Mouse (Mus musculus): ENCODE measurements around the gene Nrbp1.
"Not testable (repeated sequence)": the region's sequence is repeated elsewhere in the genome, so short reads cannot be mapped to it uniquely, and the experiment has no call there.

The Nrbp1 gene

DNA sequence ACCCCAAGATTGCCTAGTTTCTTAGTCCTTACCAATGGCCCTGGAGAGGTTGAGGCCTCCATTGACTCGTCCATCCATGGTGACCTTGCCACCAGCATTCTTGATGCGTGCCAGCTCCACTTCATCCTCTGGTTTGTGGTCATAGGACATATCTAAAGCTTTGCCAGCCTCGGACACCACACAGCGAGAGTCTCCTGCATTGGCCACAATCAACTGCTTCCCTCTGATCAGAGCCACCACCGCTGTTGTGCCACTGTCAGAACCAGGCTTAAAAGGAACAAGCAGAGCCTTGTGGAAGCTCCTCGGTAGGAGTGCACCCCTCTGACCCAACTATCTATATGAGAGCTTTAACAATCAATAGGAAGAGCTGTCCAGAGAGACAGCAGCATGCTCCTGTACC, 36.2 kb upstream of the Nrbp1 start:
- no peak for DNase-seq (ENCODE audit: low spot score)

DNA sequence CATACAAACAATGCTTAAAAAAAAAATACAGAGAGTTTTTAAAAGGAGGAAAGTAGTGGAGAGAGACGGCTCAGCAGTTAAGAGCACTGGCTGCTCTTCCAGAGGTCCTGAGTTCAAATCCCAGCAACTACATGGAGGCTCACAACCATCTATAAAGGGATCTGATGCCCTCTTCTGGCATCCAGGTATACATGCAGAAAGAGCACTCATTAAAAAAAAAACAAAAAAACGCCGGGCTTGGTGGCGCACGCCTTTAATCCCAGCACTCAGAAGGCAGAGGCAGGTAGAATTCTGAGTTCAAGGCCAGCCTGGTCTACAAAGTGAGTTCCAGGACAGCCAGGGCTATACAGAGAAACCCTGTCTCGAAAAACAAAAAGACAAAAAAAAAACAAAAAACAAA, 24.1 kb upstream of the Nrbp1 start:
- DNase-seq (ENCODE audit: low spot score) = not testable (repeated sequence)

DNA sequence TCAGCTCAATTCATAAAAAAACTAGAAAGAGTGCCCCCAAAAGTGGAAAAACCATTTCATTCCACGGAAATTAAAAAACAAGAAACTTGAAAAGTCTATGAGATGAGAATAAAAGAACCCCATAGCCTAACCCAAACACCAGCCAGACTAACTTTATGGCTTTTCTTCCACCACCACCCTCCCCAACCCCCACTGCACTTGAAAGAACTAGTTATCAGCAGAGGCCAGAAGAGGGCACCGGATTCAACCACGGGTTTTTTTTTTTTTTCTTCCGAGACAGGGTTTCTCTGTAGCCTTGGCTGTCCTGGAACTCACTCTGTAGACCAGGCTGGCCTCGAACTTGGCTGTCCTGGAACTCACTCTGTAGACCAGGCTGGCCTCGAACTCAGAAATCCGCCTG, 22.4 kb upstream of the Nrbp1 start:
- DNase-seq (ENCODE audit: low spot score) = no peak

DNA sequence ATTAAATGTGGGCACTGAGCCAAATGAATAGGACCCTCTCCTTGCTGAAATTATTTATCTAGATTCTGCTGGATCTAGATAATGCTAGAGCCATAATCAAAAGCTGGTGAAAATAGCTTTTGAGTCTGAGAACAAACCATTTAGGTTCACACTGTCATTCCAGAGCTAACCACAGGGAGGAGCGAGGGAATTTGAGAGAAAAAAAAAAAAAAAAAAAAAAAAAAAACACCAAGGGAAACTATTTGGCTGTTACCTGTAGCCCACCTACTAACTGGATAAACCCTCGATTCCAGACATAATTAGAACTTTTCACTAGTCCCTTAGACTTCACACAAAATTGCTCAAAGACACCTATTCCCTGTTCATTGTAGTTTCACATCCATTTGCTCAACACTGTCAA, 21.6 kb upstream of the Nrbp1 start:
- peak; percentile 60 for DNase-seq (ENCODE audit: low spot score)

DNA sequence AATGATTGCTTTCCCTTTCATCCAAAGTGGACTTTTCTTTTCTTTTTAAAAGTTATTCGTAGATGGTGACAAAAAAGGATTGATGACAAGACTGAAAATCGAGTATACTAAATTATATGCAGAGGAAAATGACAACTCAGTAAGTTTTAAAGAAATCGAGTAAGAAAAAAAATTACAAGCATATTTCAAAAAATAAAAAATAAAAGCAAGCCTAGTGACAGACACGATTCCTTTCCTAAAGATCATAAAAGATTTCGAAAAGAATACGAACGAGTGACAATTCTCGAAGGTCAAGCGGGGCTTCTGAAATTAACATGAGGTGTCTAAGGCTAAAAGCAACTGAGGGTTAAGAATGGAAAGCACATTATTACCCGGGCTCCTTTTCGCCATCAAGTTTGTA, 21.2 kb upstream of the Nrbp1 start:
- no peak for DNase-seq (ENCODE audit: low spot score)

DNA sequence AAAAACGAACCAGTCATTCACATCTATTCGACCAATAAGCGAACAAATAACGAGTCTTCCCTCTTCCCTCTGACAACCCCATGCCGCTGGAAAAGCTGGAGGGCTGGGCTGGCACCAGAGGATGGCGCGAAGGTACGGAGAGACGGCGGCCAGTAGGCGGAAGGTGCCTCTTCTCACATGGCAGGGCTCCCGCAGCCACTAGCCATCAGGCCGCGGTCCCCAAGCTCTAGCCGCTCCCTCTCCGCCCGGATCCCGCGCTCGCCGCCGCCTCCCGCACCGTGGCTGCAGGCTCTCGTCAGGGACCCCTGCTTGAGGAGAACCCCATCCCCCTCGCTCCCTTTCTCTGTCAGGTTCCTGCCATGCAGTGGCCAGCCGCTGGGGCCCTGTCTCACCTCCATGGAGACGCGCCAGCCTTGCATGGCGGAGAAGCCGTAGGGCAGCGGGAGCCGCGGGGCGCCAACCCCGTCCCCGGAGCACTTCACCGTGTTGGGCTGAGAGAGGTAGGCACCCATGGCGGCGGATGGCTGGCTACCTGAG, 20.7 kb upstream of the Nrbp1 start:
- DNase-seq (ENCODE audit: low spot score) = peak; percentile 64

DNA sequence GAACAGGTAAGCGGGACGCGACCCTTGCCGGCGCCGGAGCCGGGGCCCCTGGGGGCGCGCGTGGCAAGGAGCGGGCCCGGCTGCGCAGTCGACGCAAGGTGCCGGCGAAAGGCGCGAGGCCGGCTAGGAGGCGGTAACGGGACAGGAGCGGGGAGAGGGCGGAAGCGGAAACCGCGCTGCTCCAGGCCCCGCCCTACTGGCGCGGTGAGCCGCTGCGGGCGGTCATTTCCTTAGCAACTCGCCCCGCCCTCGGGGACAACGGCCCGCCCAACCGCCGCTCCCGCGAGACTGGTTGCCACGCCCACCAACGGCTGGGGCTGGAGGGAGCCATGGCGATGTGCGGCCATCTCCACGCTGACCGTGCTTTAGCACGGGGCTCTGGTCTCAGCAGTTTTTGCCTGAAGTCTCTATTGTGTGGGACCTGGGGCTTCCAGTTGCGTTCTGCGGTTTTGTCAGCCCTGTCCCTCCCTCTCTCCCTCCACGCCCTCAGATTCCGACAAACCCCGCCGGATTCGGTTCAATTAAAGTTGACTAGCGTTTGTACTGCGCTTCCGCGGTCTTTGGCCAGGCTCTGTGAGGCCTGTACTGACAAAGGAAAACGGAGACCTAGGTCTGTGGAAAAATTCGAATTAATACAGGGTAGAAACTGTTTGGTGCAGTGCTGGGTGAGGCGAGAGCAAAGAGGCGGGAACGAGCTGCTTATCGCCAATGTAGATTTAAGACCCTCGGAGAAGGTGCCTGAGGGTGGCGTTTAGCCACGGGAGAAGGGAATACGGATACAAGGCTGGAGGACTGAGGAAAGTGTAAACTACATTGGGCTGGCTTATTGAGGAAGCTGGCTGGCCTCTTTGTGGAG, 20.0 kb upstream of the Nrbp1 start, which contains the start of gene Ppm1g:
Ppm1g (minus strand) TSS at position 240 of the 856 bp plus-strand sequence.
- peak; percentile 97 for DNase-seq (ENCODE audit: low spot score)

DNA sequence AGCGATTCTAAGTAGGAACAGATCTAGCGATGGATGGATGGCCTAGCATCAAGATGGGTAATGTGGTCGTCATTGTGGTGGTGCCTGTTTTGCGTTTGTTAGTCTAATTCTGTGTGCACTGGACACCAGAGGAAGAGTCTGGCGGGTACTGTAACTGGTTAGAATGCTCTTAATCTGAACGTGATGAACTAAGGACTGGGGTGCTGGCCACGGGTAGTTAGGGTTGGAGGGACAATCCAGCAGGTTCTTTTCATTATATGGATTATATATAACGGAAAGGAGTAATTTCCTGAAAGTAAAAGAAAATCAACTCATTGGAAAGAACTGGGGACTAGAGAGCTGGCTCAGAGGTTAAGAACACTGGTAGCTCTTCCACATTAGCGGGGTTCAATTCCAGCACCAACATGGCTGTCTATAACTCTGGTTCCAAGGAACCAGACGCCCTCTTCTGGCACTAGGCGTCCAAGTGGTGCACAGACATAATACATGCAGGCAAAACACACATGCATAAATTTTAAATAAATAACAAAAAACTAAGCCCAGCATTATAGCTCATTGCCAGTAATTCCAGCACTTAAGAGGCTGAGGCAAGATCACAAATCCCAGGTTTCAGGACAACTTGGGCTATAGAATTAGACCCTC, 19.2 kb upstream of the Nrbp1 start:
- DNase-seq (ENCODE audit: low spot score) = peak; percentile 87

DNA sequence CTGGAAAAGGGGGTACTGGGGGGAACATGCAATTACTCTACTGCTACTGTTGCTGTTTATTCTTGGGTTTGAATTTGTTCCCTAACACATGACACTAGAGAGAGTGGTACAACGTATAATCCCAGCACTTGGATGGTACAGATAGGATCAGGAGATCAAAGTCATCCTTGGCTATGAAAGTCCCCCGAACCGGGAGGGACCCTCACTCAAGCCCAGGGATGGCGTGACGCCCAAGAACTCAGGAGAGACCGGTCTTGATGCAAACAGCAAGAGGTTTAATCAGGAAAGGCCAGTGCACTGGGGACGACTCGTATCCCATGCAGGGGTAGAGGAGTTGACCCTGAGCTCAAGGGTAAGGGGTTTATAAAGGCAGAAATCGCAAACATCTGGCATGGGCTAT, 18.0 kb upstream of the Nrbp1 start:
- DNase-seq (ENCODE audit: low spot score) = no peak

DNA sequence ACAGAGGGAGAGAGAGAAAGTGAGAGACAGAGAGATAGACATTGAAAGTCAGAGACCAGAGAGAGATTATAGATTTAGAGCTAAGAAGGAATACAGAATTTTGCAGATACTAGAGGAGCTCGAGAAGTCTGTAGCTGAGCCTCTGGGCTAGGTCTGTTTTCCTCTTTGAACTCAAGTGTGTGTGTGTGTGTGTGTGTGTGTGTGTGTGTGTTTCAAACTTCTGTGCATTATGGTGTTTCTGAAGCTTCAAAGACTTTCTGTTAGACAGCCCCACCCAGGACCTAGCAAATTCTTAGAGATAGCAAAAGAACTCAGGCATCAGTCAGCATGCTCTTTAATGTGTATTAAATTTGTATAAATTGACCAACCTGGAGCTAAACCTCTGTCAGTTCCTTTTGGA, 14.0 kb upstream of the Nrbp1 start:
- no peak for DNase-seq (ENCODE audit: low spot score)

DNA sequence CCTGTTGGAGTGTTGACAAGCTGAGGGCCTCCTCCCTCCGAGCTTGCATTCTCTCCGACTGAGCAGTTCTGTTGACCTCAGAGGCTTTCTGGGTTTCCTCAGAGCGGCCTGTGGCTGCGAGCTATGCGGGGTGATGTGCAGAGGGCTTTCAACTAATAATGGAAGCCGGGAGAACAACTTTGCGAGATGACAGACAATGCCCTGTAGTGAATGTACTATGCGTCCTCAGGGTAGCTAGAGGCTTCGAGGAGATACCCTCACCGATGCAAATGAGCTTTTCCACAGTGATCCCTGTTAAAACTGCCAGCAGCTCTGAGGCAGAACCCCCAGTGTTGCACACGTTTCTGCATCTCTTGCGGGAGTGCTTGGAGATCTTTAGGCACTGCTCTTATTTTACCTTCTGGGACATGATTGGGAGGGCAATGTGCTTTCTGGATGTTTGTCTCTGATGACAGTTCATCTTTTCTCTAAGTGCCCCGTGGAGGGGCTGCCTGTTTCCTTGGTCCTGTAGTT, 914 bp downstream of the Nrbp1 start:
- DNase-seq (ENCODE audit: low spot score) = no peak

DNA sequence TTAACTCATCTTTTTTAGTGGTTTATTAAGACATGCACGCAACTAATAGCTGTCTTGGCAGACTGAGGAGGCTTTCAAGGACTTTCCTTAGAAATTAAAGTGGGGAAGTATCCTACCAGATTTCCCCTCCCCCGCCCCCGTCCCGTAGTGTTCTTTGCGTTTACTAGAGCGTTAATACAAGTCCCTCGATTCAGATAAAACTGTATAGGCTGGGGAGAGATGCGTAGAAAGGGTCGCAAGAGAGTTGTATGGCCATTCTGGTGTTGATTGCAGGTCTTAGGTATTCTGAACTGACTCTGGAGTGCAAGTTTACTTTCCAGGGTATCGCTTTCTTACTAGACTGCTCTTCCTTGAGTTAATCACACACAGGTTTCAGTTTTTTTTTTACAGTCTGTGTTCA, 1.5 kb downstream of the Nrbp1 start:
- DNase-seq (ENCODE audit: low spot score) = no peak

DNA sequence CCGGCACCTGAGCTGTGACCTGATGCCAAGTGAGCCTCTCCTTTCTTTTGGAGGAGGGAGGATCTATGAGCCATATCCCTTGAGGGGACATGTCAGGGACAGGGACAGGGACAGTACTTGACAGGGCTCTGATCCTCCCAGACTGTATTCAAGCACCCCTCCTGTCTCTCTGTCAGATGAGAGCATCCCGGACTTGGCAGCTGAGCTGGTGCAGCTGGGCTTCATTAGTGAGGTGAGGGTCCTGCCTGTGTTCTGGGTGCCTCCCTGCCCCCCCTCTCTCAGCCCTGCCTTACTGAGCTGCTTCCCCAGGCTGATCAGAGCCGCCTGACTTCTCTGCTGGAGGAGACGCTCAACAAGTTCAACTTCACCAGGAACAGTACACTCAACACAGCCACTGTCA, 10.1 kb downstream of the Nrbp1 start:
- peak; percentile 16 for DNase-seq (ENCODE audit: low spot score)

DNA sequence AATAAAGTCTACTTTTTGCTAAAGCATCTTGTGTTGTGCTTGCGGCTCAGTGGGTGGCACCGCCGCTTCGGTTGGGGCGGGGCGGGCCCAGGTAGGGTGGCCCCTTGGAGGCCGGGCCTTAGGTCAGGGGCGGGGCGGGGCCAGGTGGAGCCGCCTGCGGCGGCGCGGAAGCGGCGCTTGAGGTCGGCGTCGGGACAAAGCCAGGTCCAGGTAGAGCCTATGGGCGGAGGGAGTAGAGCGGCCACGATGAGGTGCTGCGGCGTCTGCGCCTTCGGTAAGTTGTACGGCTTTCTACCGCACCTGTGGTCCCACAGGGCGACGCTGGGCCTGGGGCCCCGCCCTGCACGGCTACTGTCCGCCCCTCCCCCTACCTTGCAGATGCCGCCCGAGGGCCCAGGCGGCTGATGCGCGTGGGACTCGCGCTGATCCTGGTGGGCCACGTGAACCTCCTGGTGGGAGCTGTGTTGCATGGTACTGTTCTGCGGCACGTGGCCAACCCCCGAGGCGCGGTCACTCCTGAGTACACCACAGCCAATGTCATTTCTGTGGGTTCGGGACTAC, 11.0 kb downstream of the Nrbp1 start, which contains the start of gene Krtcap3:
Krtcap3 (plus strand) TSS at position 151 of the 561 bp plus-strand sequence.
- peak; percentile 45 for DNase-seq (ENCODE audit: low spot score)

DNA sequence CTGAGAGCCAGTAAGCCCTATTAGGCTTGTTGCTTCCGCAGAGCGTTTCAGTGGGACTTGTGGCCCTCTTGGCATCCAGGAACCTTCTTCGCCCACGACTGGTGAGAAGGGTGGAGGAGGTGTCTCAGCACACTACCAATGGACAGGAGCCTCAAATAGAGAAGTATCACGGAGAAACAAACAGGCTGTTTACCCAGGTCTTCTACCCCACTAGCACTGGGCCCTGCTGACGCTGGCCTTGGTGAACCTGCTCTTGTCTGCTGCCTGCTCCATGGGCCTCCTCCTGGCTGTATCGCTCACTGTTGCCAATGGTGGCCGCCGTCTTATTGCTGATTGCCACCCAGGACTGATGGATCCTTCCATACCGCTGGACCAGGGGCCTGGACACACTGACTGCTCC, 11.5 kb downstream of the Nrbp1 start:
- no peak for DNase-seq (ENCODE audit: low spot score)

DNA sequence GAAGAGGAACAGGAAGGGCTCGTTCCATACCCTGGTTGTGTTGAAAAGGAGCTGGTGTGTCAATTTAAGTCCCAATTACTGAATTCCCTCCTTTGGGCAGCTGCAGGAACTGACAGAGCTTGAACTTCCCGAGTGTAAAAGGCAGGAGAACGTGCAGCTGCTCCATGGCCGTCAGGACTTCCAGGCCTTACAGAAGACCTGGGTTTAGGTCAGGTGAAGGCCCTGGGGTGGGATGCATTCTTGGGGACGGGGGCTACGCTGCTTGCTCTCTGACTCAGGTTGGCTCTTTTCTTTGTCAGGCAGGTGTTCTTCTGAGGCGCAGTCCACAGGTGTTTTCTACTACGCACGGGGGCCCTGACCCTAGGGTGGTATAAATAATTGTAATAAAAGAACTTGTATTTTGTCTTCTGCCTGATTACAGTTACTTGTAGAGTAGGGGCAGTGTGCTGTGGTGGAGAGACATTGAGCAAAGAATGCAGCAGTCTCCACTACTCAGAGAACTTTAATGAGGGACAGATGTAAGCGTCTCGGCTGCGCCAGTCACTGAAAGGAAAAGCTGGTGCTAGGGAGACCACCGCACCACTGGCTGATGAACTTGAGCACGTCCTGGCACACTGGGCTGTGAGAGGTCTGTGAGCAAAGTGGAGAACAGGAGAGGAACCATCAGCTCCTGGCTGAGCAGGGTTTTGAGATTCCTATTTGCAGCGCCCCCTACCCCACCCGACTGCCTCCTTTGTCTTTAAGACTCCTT, 12.3 kb downstream of the Nrbp1 start:
- peak; percentile 22 for DNase-seq (ENCODE audit: low spot score)

DNA sequence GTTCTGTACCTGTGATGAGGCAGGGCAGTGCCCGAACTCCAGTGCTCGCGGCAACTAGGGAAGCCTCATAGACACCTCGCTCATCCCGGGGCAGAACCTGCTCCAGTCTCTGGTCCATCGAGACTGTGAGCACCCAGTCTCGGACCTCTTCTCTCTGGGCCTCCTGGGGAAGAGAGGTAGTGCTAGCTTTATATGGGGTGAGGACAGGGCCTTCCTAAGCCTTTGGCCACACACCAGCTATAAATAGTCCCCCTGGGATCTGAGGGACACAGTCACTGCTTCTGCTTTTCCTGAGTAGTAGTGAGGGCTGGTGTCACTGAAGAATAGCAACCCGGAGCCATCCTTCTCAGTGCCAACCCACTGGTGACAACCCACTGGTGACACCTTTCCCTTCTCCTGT, 13.1 kb downstream of the Nrbp1 start:
- DNase-seq (ENCODE audit: low spot score) = no peak

DNA sequence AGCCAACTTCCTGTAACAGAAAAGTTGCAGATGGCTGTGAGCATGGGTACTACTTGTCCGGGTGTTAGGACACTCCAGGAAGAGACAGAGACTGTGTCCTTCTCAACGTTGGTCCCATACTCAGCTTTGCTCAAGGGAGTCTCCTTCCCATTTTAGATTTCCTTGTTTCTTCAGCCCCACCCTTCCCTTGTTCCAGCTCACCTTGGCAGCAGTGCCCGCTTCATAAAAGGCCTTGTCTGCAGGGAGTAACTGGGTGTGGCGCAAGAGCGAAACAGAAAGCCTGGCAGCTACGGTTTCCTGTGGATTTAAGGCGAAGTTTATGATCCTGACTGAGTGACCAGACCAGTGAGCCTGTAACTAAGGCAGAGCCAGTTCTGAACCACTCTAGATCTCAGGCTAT, 13.8 kb downstream of the Nrbp1 start:
- no peak for DNase-seq (ENCODE audit: low spot score)

DNA sequence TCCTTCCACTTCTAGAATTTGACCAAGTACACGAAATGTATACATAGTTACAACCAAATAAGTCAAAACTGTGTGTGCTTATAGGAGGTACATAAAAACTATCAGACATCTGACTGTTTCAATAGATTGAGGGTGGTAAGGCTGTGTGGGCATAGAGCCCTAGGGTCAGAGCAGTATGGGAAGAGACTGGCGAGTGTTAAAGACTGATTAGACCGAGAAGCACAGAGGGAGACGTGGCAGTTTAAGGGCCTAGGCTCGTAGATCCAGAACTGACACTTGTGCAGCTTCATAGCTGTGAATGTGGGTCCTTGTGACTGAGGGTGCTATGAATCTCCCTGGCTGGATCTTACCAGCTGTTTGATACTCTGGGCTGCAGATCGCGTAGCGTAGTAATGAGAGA, 14.2 kb downstream of the Nrbp1 start:
- DNase-seq (ENCODE audit: low spot score) = no peak

DNA sequence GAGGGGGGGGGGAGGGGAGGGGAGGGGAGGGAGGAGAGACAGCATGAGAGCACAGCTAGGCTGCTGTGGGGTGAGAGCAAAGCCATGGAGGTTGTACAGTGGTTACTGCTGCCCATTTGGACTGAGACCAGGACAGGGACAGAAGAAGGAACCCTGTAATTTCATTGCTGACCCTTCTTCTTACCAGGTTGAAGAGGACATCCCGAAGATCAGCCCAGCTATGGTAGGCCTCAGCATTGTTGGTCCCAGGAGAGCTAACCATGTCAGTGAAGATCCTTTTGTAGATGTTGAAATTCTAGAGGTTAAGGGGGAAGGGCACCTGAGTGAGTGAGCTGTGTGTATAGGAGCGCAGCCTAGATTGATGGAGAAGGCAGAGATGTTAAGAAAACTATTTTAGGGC, 14.7 kb downstream of the Nrbp1 start:
- no peak for DNase-seq (ENCODE audit: low spot score)

DNA sequence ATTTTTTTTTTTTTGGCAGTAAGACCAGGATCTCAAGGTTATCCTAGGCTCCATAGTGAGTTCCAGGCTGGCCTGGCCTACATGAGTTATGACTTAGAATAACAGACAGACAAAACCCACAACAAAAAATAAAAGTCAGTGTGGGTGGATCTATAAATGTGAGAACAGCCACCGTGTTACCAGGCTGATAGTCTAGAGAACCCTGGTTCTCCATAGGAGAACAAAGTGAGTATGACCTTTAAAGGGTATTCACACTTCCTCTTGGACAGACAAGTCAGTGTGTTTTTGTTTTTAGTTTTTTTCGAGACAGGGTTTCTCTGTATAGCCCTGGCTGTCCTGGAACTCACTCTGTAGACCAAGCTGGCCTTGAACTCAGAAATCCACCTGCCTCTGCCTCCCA, 15.3 kb downstream of the Nrbp1 start:
- no peak for DNase-seq (ENCODE audit: low spot score)

DNA sequence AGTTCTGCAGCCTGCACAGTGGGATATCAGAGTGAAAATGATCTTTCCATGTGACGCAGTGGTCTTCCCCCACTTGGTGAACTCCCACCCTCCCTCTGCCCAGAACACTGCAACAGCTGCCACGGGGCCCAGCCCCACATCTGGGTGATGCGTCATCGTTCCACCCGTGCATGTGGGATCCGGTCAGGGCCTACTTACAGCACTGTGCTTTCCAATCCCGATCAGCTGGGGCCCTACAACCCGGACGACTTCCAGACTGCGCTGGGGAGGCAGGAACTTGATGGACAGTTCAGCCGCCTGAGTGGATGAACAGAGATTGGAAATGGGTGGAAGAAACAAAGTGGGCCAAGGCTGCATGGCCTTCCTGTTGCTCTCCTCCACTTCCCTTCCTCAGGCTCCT, 17.0 kb downstream of the Nrbp1 start:
- DNase-seq (ENCODE audit: low spot score) = no peak

Measured in embryo, embryonic 10.5 days (tissue).